Mouse (Mus musculus): Measurements from ENCODE around the gene Gnb4.

- no peak for TF ChIP-seq GATA1 (IDR thresholded peaks at IDR 0.05; ENCODE audit: low read length)
- TF ChIP-seq TAL1 (IDR thresholded peaks at IDR 0.05; ENCODE audit: low read length): no peak
These were observed 21.3 kb downstream of the Gnb4 start for GRCm38 (mm10) chr3:32595080-32595479.
